Mouse (Mus musculus) neural tube, embryonic 12.5 days (tissue): ENCODE results near the gene Tango6. TPM values are rescaled to one million over a fixed set of nuclear protein-coding genes. Genes with fewer than 3 reads are reported as not detected.

Source experiments
- ATAC-seq: fragments of 200-750 bp; cut with Nextera tagmentation; 2 replicates; pipeline ENCODE4 v1.8.0; 2017; ENCODE audit warnings: low read depth, mild to moderate bottlenecking, moderate TSS enrichment, moderate library complexity; ENCODE audit not compliant: low FRiP score
- H3K27ac ChIP-seq: fragments of 300-500 bp; sonication (generic); 2 replicates; pipeline ENCODE4 v1.5.1; 2016
- H3K27me3 ChIP-seq: fragments of 300-500 bp; sonication (generic); replicated peaks from 2 replicates; pipeline ENCODE4 v1.6.1; 2016; ENCODE audit warnings: mild to moderate bottlenecking
- H3K36me3 ChIP-seq: fragments of 300-500 bp; sonication (generic); 2 replicates; pipeline ENCODE4 v1.6.1; 2016; ENCODE audit warnings: mild to moderate bottlenecking
- H3K4me1 ChIP-seq: fragments of 300-500 bp; sonication (generic); 2 replicates; pipeline ENCODE4 v1.6.1; 2016
- H3K4me2 ChIP-seq: fragments of 300-500 bp; sonication (generic); replicated peaks from 2 replicates; pipeline ENCODE4 v1.6.1; 2016; ENCODE audit warnings: mild to moderate bottlenecking
- H3K4me3 ChIP-seq: fragments of 300-500 bp; sonication (generic); 2 replicates; pipeline ENCODE4 v1.5.1; 2016
- H3K9ac ChIP-seq: fragments of 300-500 bp; sonication (generic); 2 replicates; pipeline ENCODE4 v1.6.1; 2016; ENCODE audit warnings: mild to moderate bottlenecking
- H3K9me3 ChIP-seq: fragments of 300-500 bp; sonication (generic); 2 replicates; pipeline ENCODE4 v1.6.1; 2016; ENCODE audit warnings: mild to moderate bottlenecking
- WGBS: fragments of 180-500 bp; shearing (Covaris S2); methylation state at CpG from one replicate; pipeline ENCODE4 v1.1.7; 2016; 5-methylcytosine and 5-hydroxymethylcytosine counted together
- polyA plus RNA-seq: library from polyadenylated mRNA; unstranded; fragments of >200 nt; fragmentation: Nextera tagmentation; extraction: Ambion mirVana; gene quantifications from 2 replicates; pipeline ENCODE4 v1.2.1, GENCODE M21; 2016

Gene Tango6
- polyA plus RNA-seq, 1 experiment from 2014 or later = 8.9 TPM

GRCm38 (mm10) chr8:106647387-106647786 is 35.5 kb upstream of the Tango6 start:
- Histone ChIP-seq H3K27ac (no peak overlapping the region), H3K27me3 (no peaks in the 10 kb centered on the region), H3K4me2 (no peak overlapping the region), H3K9ac (no peak overlapping the region), H3K9me3 (no peaks in the 10 kb centered on the region), H3K4me3 (no peak overlapping the region), H3K36me3 (no peaks in the 10 kb centered on the region), H3K4me1 (no peaks in the 10 kb centered on the region)
- no peak for ATAC-seq
- WGBS = 50% methylated on average over 2 of the region's 2 CpGs

GRCm38 (mm10) chr8:106648421-106648820 is 34.4 kb upstream of the Tango6 start:
- Histone ChIP-seq H3K4me3 (no peak overlapping the region), H3K9me3 (no peaks in the 10 kb centered on the region), H3K9ac (no peak overlapping the region), H3K27ac (no peak overlapping the region), H3K27me3 (no peaks in the 10 kb centered on the region), H3K4me2 (no peak overlapping the region), H3K36me3 (no peaks in the 10 kb centered on the region), H3K4me1 (no peaks in the 10 kb centered on the region)
- no peak for ATAC-seq
- 92% methylated on average over 8 of the region's 8 CpGs for WGBS

DNA sequence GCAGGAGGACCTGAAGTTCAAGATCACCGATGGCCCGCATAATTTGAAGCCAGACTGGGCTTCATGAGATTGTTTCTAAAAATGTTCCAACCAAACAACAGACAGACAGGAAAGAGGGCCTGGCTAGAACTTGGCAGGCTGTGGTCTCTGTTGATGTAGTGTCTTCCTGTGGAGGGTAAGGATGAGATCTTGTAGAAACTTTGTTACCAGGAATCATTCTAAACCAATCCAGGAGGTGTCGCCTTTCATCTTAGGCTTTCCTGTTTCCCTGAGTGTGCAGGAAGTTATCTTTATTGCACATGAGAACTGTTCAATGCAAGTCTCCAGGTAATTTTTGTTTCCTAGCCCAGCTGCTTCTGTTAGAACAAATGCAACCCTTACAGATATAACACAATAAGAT is 30.9 kb upstream of the Tango6 start:
- Histone ChIP-seq H3K4me1 (no peaks in the 10 kb centered on the region), H3K4me2 (no peak overlapping the region), H3K4me3 (no peak overlapping the region), H3K36me3 (no peaks in the 10 kb centered on the region), H3K9me3 (no peaks in the 10 kb centered on the region), H3K9ac (no peak overlapping the region), H3K27ac (no peak overlapping the region), H3K27me3 (no peaks in the 10 kb centered on the region)
- 92% methylated on average over 3 of the region's 3 CpGs for WGBS
- ATAC-seq = no peak

DNA sequence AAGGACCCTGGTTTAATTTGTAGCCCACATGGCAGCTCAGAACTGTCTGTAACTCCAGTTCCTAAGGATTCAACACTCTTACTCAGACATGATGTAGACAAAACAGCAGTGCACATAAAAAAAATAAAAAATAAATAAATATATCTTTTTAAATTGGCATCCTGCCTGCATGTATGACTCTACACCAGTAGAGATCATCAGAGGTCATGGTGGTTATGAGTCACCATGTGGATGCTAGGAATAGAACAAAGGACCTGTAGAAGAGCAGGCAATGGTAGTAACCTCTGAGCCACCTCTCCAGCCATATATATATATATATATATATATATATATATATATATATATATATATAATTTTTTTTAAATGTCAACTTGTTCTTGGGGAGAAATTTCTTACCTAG is 26.8 kb upstream of the Tango6 start:
- no peaks in the 10 kb centered on the region for H3K27me3 ChIP-seq
- no peak overlapping the region for H3K4me3 ChIP-seq
- H3K9ac ChIP-seq = no peak overlapping the region
- H3K27ac ChIP-seq = no peak overlapping the region
- no peaks in the 10 kb centered on the region for H3K36me3 ChIP-seq
- H3K4me1 ChIP-seq = no peaks in the 10 kb centered on the region
- no peak for ATAC-seq
- H3K9me3 ChIP-seq = no peaks in the 10 kb centered on the region
- H3K4me2 ChIP-seq = no peak overlapping the region

GRCm38 (mm10) chr8:106672786-106673185 is 10.1 kb upstream of the Tango6 start:
- H3K9ac ChIP-seq = no peak overlapping the region
- H3K4me3 ChIP-seq = no peak overlapping the region
- 65% methylated on average over 2 of the region's 2 CpGs for WGBS
- ATAC-seq = no peak
- H3K27me3 ChIP-seq = no peaks in the 10 kb centered on the region
- no peaks in the 10 kb centered on the region for H3K9me3 ChIP-seq
- no peaks in the 10 kb centered on the region for H3K36me3 ChIP-seq
- H3K27ac ChIP-seq = no peak overlapping the region
- no peak overlapping the region for H3K4me2 ChIP-seq
- no peaks in the 10 kb centered on the region for H3K4me1 ChIP-seq

- Histone ChIP-seq H3K27ac (no peak overlapping the region), H3K4me2 (no peak overlapping the region), H3K27me3 (no peaks in the 10 kb centered on the region), H3K9ac (no peak overlapping the region), H3K4me1 (no peaks in the 10 kb centered on the region), H3K9me3 (no peaks in the 10 kb centered on the region), H3K4me3 (no peak overlapping the region), H3K36me3 (no peaks in the 10 kb centered on the region)
- WGBS = over 99% methylated on average over 15 of the region's 15 CpGs
- no peak for ATAC-seq
Measured at GRCm38 (mm10) chr8:106674318-106674717, 8.6 kb upstream of the Tango6 start.

GRCm38 (mm10) chr8:106674894-106675293 is 8.0 kb upstream of the Tango6 start:
- ATAC-seq = no peak
- Histone ChIP-seq H3K4me2 (no peak overlapping the region), H3K4me3 (no peak overlapping the region), H3K4me1 (no peaks in the 10 kb centered on the region), H3K27ac (no peak overlapping the region), H3K9ac (no peak overlapping the region), H3K9me3 (no peaks in the 10 kb centered on the region), H3K27me3 (no peaks in the 10 kb centered on the region), H3K36me3 (no peaks in the 10 kb centered on the region)
- WGBS = 80% methylated on average over 8 of the region's 8 CpGs

- H3K9ac ChIP-seq = no peak overlapping the region
- H3K27ac ChIP-seq = no peak overlapping the region
- 95% methylated on average over 4 of the region's 4 CpGs for WGBS
- no peaks in the 10 kb centered on the region for H3K4me1 ChIP-seq
- no peak for ATAC-seq
- H3K4me2 ChIP-seq = no peak overlapping the region
- no peaks in the 10 kb centered on the region for H3K27me3 ChIP-seq
- H3K36me3 ChIP-seq = 0 out of 2 replicates have a peak, but pooled peaks cover 4% of the 10 kb centered on the region
- H3K4me3 ChIP-seq = no peak overlapping the region
- no peaks in the 10 kb centered on the region for H3K9me3 ChIP-seq
Measured at GRCm38 (mm10) chr8:106684387-106684786, 1.5 kb downstream of the Tango6 start.

DNA sequence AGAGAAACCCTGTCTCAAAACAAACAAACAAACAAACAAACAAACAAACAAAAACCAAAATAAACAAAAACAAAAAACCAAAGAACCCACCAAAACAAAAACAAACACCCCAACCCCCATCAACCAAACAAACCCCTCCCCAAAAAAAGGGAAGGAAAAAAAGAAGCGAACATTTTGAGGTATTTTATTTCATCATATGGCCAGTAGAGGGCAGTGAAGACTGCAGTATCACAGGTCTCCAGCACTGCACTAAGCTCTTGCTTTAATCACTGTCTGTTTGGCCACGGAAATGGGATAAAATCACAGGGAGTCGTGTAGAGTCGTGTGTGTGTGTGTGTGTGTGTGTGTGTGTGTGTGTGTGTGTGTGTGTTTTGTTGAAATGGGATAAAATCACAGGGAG is 4.6 kb downstream of the Tango6 start:
- Histone ChIP-seq H3K36me3 (peaks cover 7% of the 10 kb centered on the region; the same call in 1 of the 2 replicates), H3K4me3 (no peak overlapping the region), H3K4me1 (no peaks in the 10 kb centered on the region), H3K9me3 (no peaks in the 10 kb centered on the region), H3K4me2 (no peak overlapping the region), H3K27me3 (no peaks in the 10 kb centered on the region), H3K27ac (no peak overlapping the region), H3K9ac (no peak overlapping the region)
- no peak for ATAC-seq
- WGBS = 5% methylated on average over 4 of the region's 4 CpGs

DNA sequence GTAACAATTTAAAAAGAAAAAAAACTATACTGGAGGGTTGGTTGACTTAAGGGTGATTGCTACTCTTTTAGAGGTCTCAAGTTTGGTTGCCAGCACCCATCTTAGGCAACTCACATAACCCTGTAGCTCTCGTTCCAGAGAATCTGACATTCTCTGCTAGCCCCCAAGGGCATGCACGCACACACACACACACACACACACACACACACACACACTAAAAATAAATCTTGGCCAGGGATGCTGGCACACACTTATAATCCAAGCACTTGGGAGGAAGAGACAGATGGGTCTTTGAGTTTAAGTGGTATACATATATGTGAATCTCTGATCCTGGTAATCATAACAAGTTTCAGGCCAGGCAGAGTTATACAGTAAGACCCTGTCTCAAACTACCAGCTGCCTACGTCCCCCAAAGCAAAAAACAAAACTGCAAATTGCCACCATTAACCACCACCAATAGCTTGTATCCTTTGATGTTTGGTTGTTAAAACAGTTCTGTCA is 14.9 kb downstream of the Tango6 start:
- 84% methylated on average over 3 of the region's 3 CpGs for WGBS
- peaks cover 34% of the 10 kb centered on the region for H3K36me3 ChIP-seq
- no peak for ATAC-seq
- H3K4me2 ChIP-seq = no peak overlapping the region
- H3K4me3 ChIP-seq = no peak overlapping the region
- no peaks in the 10 kb centered on the region for H3K9me3 ChIP-seq
- H3K27me3 ChIP-seq = no peaks in the 10 kb centered on the region
- H3K27ac ChIP-seq = no peak overlapping the region
- H3K9ac ChIP-seq = no peak overlapping the region
- no peaks in the 10 kb centered on the region for H3K4me1 ChIP-seq

DNA sequence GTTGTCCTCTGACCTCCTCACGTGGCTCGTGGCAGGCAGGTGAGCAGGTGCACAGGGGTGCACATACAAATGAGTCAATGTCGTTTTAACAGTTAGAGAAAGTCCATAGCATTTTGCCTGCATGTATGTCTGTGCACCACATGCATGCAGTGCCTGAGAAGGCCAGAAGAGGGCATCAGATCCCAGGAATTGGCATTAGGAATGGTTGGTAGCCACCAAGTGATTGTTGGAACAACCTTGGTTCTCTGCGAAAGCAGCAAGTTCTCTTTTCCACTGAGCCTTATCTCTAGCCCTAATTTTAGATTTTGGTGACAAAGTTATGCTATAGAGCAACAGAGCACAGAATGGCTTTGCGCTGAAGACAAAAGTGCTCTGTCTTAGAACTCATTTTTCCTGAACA is 16.7 kb downstream of the Tango6 start:
- H3K27ac ChIP-seq = no peak overlapping the region
- no peaks in the 10 kb centered on the region for H3K27me3 ChIP-seq
- peaks cover 34% of the 10 kb centered on the region for H3K36me3 ChIP-seq
- no peaks in the 10 kb centered on the region for H3K9me3 ChIP-seq
- no peak for ATAC-seq
- no peak overlapping the region for H3K4me3 ChIP-seq
- no peak overlapping the region for H3K9ac ChIP-seq
- WGBS = 76% methylated on average over 5 of the region's 5 CpGs
- H3K4me2 ChIP-seq = no peak overlapping the region
- H3K4me1 ChIP-seq = no peaks in the 10 kb centered on the region

- Histone ChIP-seq H3K9me3 (no peaks in the 10 kb centered on the region), H3K4me1 (no peaks in the 10 kb centered on the region), H3K36me3 (peaks cover 34% of the 10 kb centered on the region), H3K4me3 (no peak overlapping the region), H3K9ac (no peak overlapping the region), H3K27ac (no peak overlapping the region), H3K27me3 (no peaks in the 10 kb centered on the region), H3K4me2 (no peak overlapping the region)
- no peak for ATAC-seq
- WGBS = 92% methylated on average over 6 of the region's 6 CpGs
Measured at GRCm38 (mm10) chr8:106700131-106700530, 17.3 kb downstream of the Tango6 start.

GRCm38 (mm10) chr8:106701360-106701759 is 18.5 kb downstream of the Tango6 start:
- Histone ChIP-seq H3K4me1 (no peaks in the 10 kb centered on the region), H3K36me3 (peaks cover 28% of the 10 kb centered on the region), H3K4me2 (no peak overlapping the region), H3K9me3 (no peaks in the 10 kb centered on the region), H3K9ac (no peak overlapping the region), H3K27me3 (no peaks in the 10 kb centered on the region), H3K4me3 (no peak overlapping the region), H3K27ac (no peak overlapping the region)
- WGBS = 92% methylated on average over 3 of the region's 3 CpGs
- no peak for ATAC-seq
